Mouse (Mus musculus) lung, adult 2 months (tissue): Measurements from ENCODE around the gene Lrp1. TPM values are rescaled to one million over a fixed set of nuclear protein-coding genes. Genes with fewer than 3 reads are reported as not detected.
"Not testable (repeated sequence)": the region's sequence is repeated elsewhere in the genome, so short reads cannot be mapped to it uniquely, and the experiment has no call there.

ENCODE experiments used
- DNase-seq: peaks from one replicate; pipeline ENCODE4 v3.0.0; 2022
- H3K4me1 ChIP-seq: fragments of 200-500 bp; 2 replicates; pipeline ENCODE4 v1.6.1; 2011; ENCODE audit warnings: low read length; ENCODE audit not compliant: control insufficient read depth, insufficient read depth
- H3K4me3 ChIP-seq: fragments of 200-500 bp; replicated peaks from 2 replicates; pipeline ENCODE3; 2011; ENCODE audit warnings: low read depth, mild to moderate bottlenecking, control low read depth, low read length; ENCODE audit errors: extremely low read depth
- CTCF ChIP-seq: fragments of 200-500 bp; IDR thresholded peaks from 2 replicates; pipeline ENCODE4 v1.5.1; 2011; ENCODE audit warnings: mild to moderate bottlenecking, low read length, control low read depth; ENCODE audit not compliant: insufficient read depth
- POLR2A ChIP-seq: fragments of 200-500 bp; IDR thresholded peaks from 2 replicates; pipeline ENCODE4 v1.6.1; 2011; ENCODE audit warnings: low read depth, mild to moderate bottlenecking, control low read depth, low read length, borderline replicate concordance; ENCODE audit errors: extremely low read depth
- WGBS: fragments of 180-500 bp; shearing (Covaris S2); methylation state at CpG from one replicate; pipeline ENCODE4 v1.1.7; 2018; 5-methylcytosine and 5-hydroxymethylcytosine counted together
- polyA plus RNA-seq: library from polyadenylated mRNA; depleted of rRNA; stranded (reverse); fragments of >200 nt; gene quantifications from 2 replicates; pipeline ENCODE4 v1.2.3, GENCODE M21; 2012

The Lrp1 gene
- polyA plus RNA-seq, 1 experiment: 248 TPM

DNA sequence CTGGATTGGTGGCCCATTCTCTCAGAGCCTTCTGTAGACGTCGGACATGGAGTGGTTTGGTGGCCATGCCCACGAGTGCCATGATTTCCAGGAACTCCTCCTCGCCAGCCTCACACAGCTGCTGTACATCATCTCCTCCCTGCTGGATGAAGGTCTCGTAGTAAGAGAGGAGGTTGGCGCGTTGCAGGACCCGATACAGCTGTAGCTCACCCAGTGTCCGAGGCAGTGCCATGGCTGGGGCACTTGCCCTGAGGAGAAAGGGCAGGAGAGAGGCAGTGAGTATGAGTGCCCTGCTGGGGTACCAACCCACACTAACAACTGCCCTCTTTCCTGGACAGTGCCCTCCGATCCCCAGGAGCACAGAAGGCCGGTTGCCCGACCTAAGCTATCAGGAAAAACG lies 43.9 kb upstream of the Lrp1 start:
- TF ChIP-seq CTCF (no peak), POLR2A (no peak)
- DNase-seq: no peak
- peak overlapping the region; percentile 26 for H3K4me3 ChIP-seq
- 54% methylated on average over 13 of the region's 13 CpGs for WGBS
- H3K4me1 ChIP-seq: peaks cover 30% of the 10 kb centered on the region

DNA sequence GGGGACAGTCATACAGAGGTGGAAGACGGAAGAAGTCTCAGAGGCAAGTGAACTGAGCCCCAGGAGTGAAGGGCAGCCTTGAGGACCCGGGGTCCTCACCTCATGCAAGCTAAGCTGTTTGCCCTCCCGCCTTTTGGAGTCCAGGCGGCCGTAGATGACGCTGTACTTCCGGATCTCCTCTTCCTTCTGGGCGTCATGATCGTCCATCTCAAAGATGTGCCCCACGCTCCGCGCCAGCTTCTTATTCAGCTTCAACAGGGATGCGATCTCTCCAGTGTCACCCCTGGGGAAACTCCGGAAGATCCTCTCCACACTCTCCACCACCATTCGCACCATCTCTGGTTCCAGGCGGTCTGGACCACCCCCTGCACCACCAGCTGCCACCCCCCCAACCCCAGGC lies 43.2 kb upstream of the Lrp1 start:
- H3K4me3 ChIP-seq: no peak overlapping the region
- H3K4me1 ChIP-seq: peaks cover 27% of the 10 kb centered on the region

DNA sequence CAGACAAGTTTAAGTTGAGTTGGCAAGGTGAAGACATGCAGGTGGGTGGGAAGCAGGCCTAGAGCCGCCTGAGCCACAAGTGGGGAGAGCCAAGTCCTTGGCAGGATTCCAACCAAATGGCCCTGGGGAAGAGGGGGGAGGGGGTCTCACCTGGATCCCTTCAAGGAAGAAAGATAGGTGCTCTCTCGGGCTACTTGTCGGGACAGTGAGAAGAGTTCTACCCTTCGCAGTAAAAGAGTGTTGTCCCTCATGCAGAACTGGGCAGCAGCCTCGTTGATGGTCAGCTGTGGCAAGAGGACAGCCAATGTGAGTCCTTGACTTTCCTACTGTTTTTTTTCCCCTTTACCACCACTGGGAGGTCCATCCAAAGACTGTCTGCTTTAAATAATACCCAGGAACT lies 42.6 kb upstream of the Lrp1 start:
- DNase-seq: no peak
- WGBS: 55% methylated on average over 5 of the region's 5 CpGs
- Histone ChIP-seq H3K4me3 (no peak overlapping the region), H3K4me1 (peaks cover 22% of the 10 kb centered on the region)
- TF ChIP-seq POLR2A: no peak
- no peak for TF ChIP-seq CTCF

More for the DNA sequence above, 43.2 kb upstream of the Lrp1 start:
- TF ChIP-seq CTCF (no peak), POLR2A (no peak)
- no peak for DNase-seq
- 70% methylated on average over 16 of the region's 16 CpGs for WGBS

DNA sequence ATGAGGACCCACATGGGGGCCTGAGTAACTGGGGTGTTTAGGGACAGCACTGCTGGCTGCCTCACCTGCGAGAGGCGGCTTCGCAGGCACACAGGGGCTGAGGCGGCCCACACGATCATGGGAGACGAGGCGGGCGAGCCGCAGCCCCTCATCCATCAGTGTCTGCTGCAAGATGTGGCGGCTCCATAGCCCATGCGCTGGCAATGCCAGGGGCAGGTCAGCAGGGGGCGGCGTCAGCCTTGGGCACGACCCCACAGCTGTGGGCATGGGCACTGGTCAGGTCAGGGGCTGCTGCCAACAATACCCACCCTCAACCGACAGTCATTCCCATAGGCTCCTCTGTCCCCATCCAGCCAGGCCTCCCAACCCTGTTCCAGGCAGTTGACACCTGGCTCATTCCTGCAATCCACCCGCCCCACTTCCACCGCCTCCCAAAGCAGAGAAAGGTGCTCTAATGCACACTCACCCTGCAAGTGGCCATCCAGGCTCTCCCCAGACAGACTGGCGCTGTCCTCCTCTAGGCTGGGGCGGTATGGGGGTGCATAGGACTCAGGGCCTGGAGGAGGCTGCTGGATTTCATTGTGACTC lies 41.8 kb upstream of the Lrp1 start:
- WGBS: 48% methylated on average over 19 of the region's 19 CpGs
- DNase-seq: no peak
- Histone ChIP-seq H3K4me1 (peaks cover 22% of the 10 kb centered on the region), H3K4me3 (no peak overlapping the region)
- TF ChIP-seq POLR2A (no peak), CTCF (0 out of 2 replicates have a peak, but pooled peaks have one; percentile 12)

GRCm38 (mm10) chr10:127661915-127662663 lies 41.1 kb upstream of the Lrp1 start:
- DNase-seq: peak; percentile 66
- TF ChIP-seq POLR2A (peak; percentile 33; the same call in 1 of the 2 replicates), CTCF (no peak)
- Histone ChIP-seq H3K4me3 (peak overlapping the region; percentile 33), H3K4me1 (peaks cover 22% of the 10 kb centered on the region)
- WGBS: 3% methylated on average over 16 of the region's 16 CpGs

DNA sequence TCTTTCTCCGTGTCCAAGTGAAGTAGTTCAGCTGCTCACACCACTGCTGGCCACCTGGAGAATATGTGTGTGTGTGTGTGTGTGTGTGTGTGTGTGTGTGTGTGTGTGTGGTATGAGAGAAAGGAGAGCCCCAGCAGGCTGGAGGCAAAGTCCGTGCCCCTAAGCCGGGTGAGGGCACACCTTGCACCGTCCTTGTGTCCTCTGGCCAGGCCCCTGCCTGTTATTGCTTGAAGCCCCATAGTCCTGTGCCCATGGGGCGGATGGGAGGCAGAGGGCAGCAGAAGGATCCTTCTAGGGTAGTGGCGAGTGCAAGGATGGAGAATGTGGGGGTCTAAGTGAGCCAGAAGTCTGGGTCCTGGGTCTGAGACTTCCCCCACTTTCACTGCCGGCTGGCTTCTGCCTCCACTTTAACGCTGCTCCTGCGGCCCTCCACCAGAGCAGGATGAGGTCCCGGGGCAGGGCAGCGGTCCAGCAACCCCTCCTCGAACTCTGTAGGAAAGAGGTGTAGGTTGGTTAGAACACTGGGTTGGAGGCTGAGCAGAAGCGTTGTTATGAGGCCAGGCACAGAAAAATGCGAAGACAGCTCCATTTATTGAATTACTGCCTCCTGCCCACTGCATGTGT lies 40.5 kb upstream of the Lrp1 start:
- Histone ChIP-seq H3K4me3 (peak overlapping the region; percentile 33), H3K4me1 (peaks cover 22% of the 10 kb centered on the region)
- WGBS: 32% methylated on average over 14 of the region's 14 CpGs
- no peak for DNase-seq
- no peak for TF ChIP-seq CTCF
- TF ChIP-seq POLR2A: peak; percentile 4; the same call in 1 of the 2 replicates

DNA sequence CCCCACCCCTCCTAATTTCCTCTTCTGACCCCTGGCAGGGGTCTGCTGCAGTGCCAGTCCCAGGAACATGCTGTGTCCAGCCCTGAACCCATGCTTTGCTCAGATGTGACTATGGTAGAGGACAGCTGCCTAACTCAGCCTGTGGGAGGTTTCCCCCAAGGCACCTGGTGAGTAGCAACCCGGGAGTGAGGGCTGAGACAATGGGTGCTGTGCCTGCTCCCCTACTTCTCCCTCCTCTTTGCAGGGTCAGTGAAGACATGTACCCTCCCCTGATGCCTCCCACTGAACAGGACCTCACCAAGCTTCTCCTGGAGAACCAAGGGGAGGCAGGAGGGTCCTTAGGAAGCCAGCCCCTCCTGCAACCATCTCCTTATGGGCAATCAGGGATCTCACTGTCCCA lies 38.6 kb upstream of the Lrp1 start:
- Histone ChIP-seq H3K4me1 (peaks cover 13% of the 10 kb centered on the region), H3K4me3 (no peak overlapping the region)
- DNase-seq: no peak
- no peak for TF ChIP-seq CTCF
- no peak for TF ChIP-seq POLR2A
- 55% methylated on average over 1 of the region's 1 CpGs for WGBS

DNA sequence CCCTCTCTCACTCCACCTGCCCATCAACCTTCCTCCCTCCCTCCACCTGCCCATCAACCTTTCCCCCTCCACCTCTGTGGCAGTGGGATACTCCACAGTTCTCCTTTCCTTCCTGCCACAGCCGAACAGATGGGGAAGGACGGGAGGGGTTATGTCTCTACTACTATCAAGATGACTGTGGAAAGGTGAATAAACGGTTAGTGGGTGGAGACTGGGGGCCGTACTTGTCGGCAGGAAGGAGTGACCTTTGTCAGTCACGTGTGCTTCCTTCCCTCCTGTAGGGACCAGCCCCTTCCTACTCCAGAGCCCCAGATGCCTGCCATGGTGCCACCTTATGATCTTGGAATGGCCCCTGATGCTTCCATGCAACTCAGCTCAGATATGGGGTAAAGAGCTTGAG lies 37.1 kb upstream of the Lrp1 start:
- WGBS: 20% methylated on average over 6 of the region's 6 CpGs
- no peak for DNase-seq
- no peak overlapping the region for H3K4me3 ChIP-seq
- peaks cover 13% of the 10 kb centered on the region for H3K4me1 ChIP-seq
- no peak for TF ChIP-seq POLR2A
- no peak for TF ChIP-seq CTCF

- H3K4me3 ChIP-seq: not testable (repeated sequence)
Measured at GRCm38 (mm10) chr10:127657617-127658016, 36.7 kb upstream of the Lrp1 start.

DNA sequence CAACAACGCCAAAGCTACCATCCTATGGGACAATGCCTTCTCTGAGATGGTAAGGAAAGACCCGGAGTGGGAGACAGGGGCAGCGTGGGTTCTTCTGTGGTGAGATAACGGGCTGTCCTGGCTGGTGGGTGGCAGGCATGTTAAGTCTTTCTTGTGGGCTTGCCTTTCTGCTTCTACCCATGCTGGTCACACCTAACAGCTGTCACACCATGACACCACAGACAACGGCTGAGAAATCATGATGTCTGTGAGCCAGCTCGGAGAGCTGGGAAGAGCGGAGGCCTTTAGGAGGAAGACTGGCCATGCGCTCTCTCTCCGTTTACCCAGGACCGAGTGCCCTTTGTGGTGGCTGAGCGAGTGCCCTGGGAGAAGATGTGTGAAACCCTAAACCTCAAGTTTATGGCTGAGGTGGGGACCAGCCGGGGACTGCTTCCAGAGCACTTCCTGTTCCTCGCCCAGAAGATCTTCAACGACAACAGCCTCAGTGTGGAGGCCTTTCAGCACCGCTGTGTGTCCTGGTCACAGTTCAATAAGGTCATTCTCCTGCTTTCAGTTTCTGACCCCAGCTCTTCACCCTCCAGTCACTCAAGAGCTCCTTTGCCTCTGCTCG lies 34.1 kb upstream of the Lrp1 start:
- DNase-seq: no peak
- WGBS: 67% methylated on average over 16 of the region's 16 CpGs
- no peak for TF ChIP-seq CTCF
- TF ChIP-seq POLR2A: no peak
- H3K4me3 ChIP-seq: no peak overlapping the region
- H3K4me1 ChIP-seq: no peaks in the 10 kb centered on the region; the same call in 1 of the 2 replicates

More at GRCm38 (mm10) chr10:127657617-127658016, 36.7 kb upstream of the Lrp1 start:
- WGBS: 69% methylated on average over 6 of the region's 6 CpGs
- not testable (repeated sequence) for H3K4me1 ChIP-seq, DNase-seq
